Mouse (Mus musculus) MEL (cell line): ENCODE results near the gene Krt80. TPM values are rescaled to one million over a fixed set of nuclear protein-coding genes. Genes with fewer than 3 reads are reported as not detected.

Experiments used
- DNase-seq: peaks from one replicate; pipeline ENCODE4 v3.0.0; 2011; ENCODE audit warnings: low read depth, low spot score
- H3K27ac ChIP-seq: 2 replicates; pipeline ENCODE4 v1.5.1; 2012; ENCODE audit warnings: low read depth, mild to moderate bottlenecking, control low read depth, low read length, moderate library complexity; ENCODE audit not compliant: control insufficient read depth
- H3K27me3 ChIP-seq, 2 experiments: fragments of 150-350 bp in 1 of 2; sonication (generic) in 1 of 2; 2 replicates each; pipeline ENCODE4 v1.6.1; 2012; ENCODE audit warnings: low read length in 2 of 2, mild to moderate bottlenecking in 2 of 2, improper control_type of control experiment in 1 of 2, moderate library complexity in 1 of 2; ENCODE audit not compliant: insufficient read depth in 2 of 2, control insufficient read depth in 1 of 2
- H3K36me3 ChIP-seq, 2 experiments: 2 replicates each; pipeline ENCODE4 v1.6.1; 2012 to 2014; ENCODE audit warnings: low read length in 2 of 2, improper control_type of control experiment in 1 of 2, inconsistent platforms in 1 of 2, mild to moderate bottlenecking in 1 of 2; ENCODE audit not compliant: insufficient read depth in 2 of 2, control insufficient read depth in 1 of 2
- H3K4me1 ChIP-seq, 2 experiments: fragments of 150-350 bp in 1 of 2; sonication (generic) in 1 of 2; 2 replicates each; pipeline ENCODE4 v1.6.1; 2012; ENCODE audit warnings: low read length in 2 of 2, improper control_type of control experiment in 1 of 2, mild to moderate bottlenecking in 1 of 2; ENCODE audit not compliant: insufficient read depth in 2 of 2, control insufficient read depth in 1 of 2
- H3K4me3 ChIP-seq, 2 experiments: fragments of 150-350 bp in 1 of 2; sonication (generic) in 1 of 2; 2 replicates each; pipeline ENCODE4 v1.5.1; 2012; ENCODE audit warnings: low read depth in 2 of 2, low read length in 2 of 2, mild to moderate bottlenecking in 2 of 2, moderate library complexity in 2 of 2, control low read depth in 1 of 2, improper control_type of control experiment in 1 of 2; ENCODE audit not compliant: control insufficient read depth in 1 of 2, insufficient read depth in 1 of 2
- H3K79me2 ChIP-seq: 2 replicates; pipeline ENCODE4 v1.6.1; 2012; ENCODE audit warnings: mild to moderate bottlenecking, low read length, moderate library complexity; ENCODE audit not compliant: control insufficient read depth, poor library complexity, insufficient read depth
- H3K9ac ChIP-seq: 2 replicates; pipeline ENCODE4 v1.6.1; 2012; ENCODE audit warnings: low read depth, mild to moderate bottlenecking, control low read depth, low read length, moderate library complexity; ENCODE audit not compliant: control insufficient read depth, poor library complexity, severe bottlenecking
- H3K9me3 ChIP-seq: fragments of 150-350 bp; sonication (generic); replicated peaks from 2 replicates; pipeline ENCODE4 v1.6.1; 2012; ENCODE audit warnings: mild to moderate bottlenecking, low read length, improper control_type of control experiment, moderate library complexity; ENCODE audit not compliant: insufficient read depth
- BHLHE40 ChIP-seq: IDR thresholded peaks from 2 replicates; pipeline ENCODE4 v1.6.1; 2012; ENCODE audit warnings: low read depth, mild to moderate bottlenecking, inconsistent platforms, low read length, improper control_type of control experiment, borderline replicate concordance
- CHD1 ChIP-seq: IDR thresholded peaks from 2 replicates; pipeline ENCODE4 v1.6.1; 2012; ENCODE audit warnings: low read depth, mild to moderate bottlenecking, inconsistent platforms, low read length, improper control_type of control experiment
- CHD2 ChIP-seq: IDR thresholded peaks from 2 replicates; pipeline ENCODE4 v1.6.1; 2011; ENCODE audit warnings: low read length, improper control_type of control experiment
- ELF1 ChIP-seq: IDR thresholded peaks from 2 replicates; pipeline ENCODE4 v1.6.1; 2014; ENCODE audit warnings: low read depth, mild to moderate bottlenecking, inconsistent platforms, low read length, improper control_type of control experiment, moderate library complexity
- ETS1 ChIP-seq: IDR thresholded peaks from 2 replicates; pipeline ENCODE4 v1.6.1; 2012; ENCODE audit warnings: low read depth, mild to moderate bottlenecking, inconsistent platforms, low read length, improper control_type of control experiment, moderate library complexity
- GABPA ChIP-seq: IDR thresholded peaks from 2 replicates; pipeline ENCODE4 v1.6.1; 2012; ENCODE audit warnings: low read depth, mild to moderate bottlenecking, inconsistent platforms, low read length, improper control_type of control experiment, moderate library complexity
- HCFC1 ChIP-seq: IDR thresholded peaks from 2 replicates; pipeline ENCODE4 v1.6.1; 2012; ENCODE audit warnings: low read depth, mild to moderate bottlenecking, inconsistent platforms, low read length, improper control_type of control experiment, moderate library complexity
- JUND ChIP-seq: IDR thresholded peaks from 2 replicates; pipeline ENCODE4 v1.6.1; 2011; ENCODE audit warnings: low read depth, mild to moderate bottlenecking, improper control_type of control experiment, low read length
- KAT2A ChIP-seq: conservative IDR thresholded peaks from 2 replicates; pipeline ENCODE4 v1.6.1; 2012; ENCODE audit warnings: low read depth, low read length, improper control_type of control experiment, inconsistent platforms
- NRF1 ChIP-seq: IDR thresholded peaks from 2 replicates; pipeline ENCODE4 v1.6.1; 2014; ENCODE audit warnings: low read depth, mild to moderate bottlenecking, inconsistent platforms, low read length, improper control_type of control experiment, moderate library complexity; ENCODE audit not compliant: poor library complexity, insufficient read depth, severe bottlenecking
- POLR2A ChIP-seq, 2 experiments: IDR thresholded peaks; 2 replicates each; pipeline ENCODE4 v1.6.1; 2011 to 2012; ENCODE audit warnings: low read length in 2 of 2, mild to moderate bottlenecking in 2 of 2, control low read depth in 1 of 2, improper control_type of control experiment in 1 of 2, low read depth in 1 of 2, moderate library complexity in 1 of 2; ENCODE audit not compliant: control insufficient read depth in 1 of 2, insufficient read depth in 1 of 2, poor library complexity in 1 of 2
- POLR2AphosphoS2 ChIP-seq: IDR thresholded peaks from 2 replicates; pipeline ENCODE4 v1.6.1; 2011; ENCODE audit warnings: low read length, improper control_type of control experiment
- POLR2AphosphoS5 ChIP-seq: IDR thresholded peaks from 2 replicates; pipeline ENCODE4 v1.6.1; 2012; ENCODE audit warnings: low read depth, borderline replicate concordance, mild to moderate bottlenecking, inconsistent platforms, low read length, moderate library complexity, mixed read lengths
- RAD21 ChIP-seq: IDR thresholded peaks from 2 replicates; pipeline ENCODE4 v1.6.1; 2011; ENCODE audit warnings: mild to moderate bottlenecking, low read depth, low read length, improper control_type of control experiment
- SIN3A ChIP-seq: IDR thresholded peaks from 2 replicates; pipeline ENCODE4 v1.6.1; 2012; ENCODE audit warnings: low read length, improper control_type of control experiment, inconsistent platforms
- SMC3 ChIP-seq: IDR thresholded peaks from 2 replicates; pipeline ENCODE4 v1.6.1; 2011; ENCODE audit warnings: low read depth, low read length, improper control_type of control experiment
- TCF12 ChIP-seq: IDR thresholded peaks from 2 replicates; pipeline ENCODE4 v1.6.1; 2014; ENCODE audit warnings: low read depth, mild to moderate bottlenecking, inconsistent platforms, low read length, improper control_type of control experiment, moderate library complexity
- USF1 ChIP-seq: IDR thresholded peaks from 2 replicates; pipeline ENCODE4 v1.6.1; 2014; ENCODE audit warnings: low read depth, mild to moderate bottlenecking, inconsistent platforms, low read length, improper control_type of control experiment, moderate library complexity
- USF2 ChIP-seq, 2 experiments: IDR thresholded peaks; 2 replicates each; pipeline ENCODE4 v1.6.1; 2011 to 2012; ENCODE audit warnings: improper control_type of control experiment in 2 of 2, low read length in 2 of 2, borderline replicate concordance in 1 of 2, inconsistent platforms in 1 of 2, low read depth in 1 of 2, mild to moderate bottlenecking in 1 of 2; ENCODE audit not compliant: insufficient read depth in 1 of 2
- ZC3H11A ChIP-seq: IDR thresholded peaks from 2 replicates; pipeline ENCODE4 v1.6.1; 2012; ENCODE audit warnings: low read depth, mild to moderate bottlenecking, inconsistent platforms, low read length, improper control_type of control experiment
- ZKSCAN1 ChIP-seq: IDR thresholded peaks from 2 replicates; pipeline ENCODE4 v1.6.1; 2012; ENCODE audit warnings: low read depth, mild to moderate bottlenecking, inconsistent platforms, low read length, improper control_type of control experiment, moderate library complexity
- ZMIZ1 ChIP-seq: IDR thresholded peaks from 2 replicates; pipeline ENCODE4 v1.6.1; 2012; ENCODE audit warnings: low read depth, mild to moderate bottlenecking, inconsistent platforms, low read length, improper control_type of control experiment, moderate library complexity
- polyA plus RNA-seq, 2 experiments: library from polyadenylated mRNA; stranded (reverse) in 1 of 2; unstranded in 1 of 2; fragments of >175 nt in 1 of 2; fragments of >200 nt in 1 of 2; gene quantifications; 2 replicates each; pipeline versions ENCODE4 v1.2.1 to v1.2.4; 2012; ENCODE audit warnings: low replicate concordance in 2 of 2, low read depth in 1 of 2; ENCODE audit not compliant: insufficient read length in 2 of 2, insufficient read depth in 1 of 2, missing spikeins in 1 of 2
- total RNA-seq: library from RNA; depleted of rRNA; stranded (reverse); fragments of 300-350 nt; gene quantifications from 2 replicates; pipeline ENCODE4 v1.2.3, GENCODE M21; 2012

Krt80 gene
- total and polyA plus RNA-seq, 3 experiments, result not detected

- Histone ChIP-seq H3K9me3 (no peaks in the 10 kb centered on the region), H3K79me2 (no peaks in the 10 kb centered on the region), H3K36me3 (no peaks in the 10 kb centered on the region; a peak in 1 of 4 replicates), H3K9ac (no peak overlapping the region)
- DNase-seq, result no peak
- TF ChIP-seq HCFC1 (no peak), GABPA (no peak), SMC3 (no peak), USF2 (IDR thresholded peaks at IDR 0.05; ENCODE audit: borderline replicate concordance in 1 of 2, insufficient read depth in 1 of 2, low read depth in 1 of 2, low read length in 2 of 2) (no peak), CHD2 (no peak), ETS1 (no peak), POLR2A (IDR thresholded peaks at IDR 0.05; ENCODE audit: control insufficient read depth in 1 of 2, insufficient read depth in 1 of 2, low read depth in 1 of 2, low read length in 2 of 2, poor library complexity in 1 of 2) (no peak), KAT2A (no peak), BHLHE40 (no peak), TCF12 (no peak), ZC3H11A (no peak), CHD1 (no peak)
- TF ChIP-seq, all 39 proteins: peak for 0
- Histone ChIP-seq H3K27ac (no peak overlapping the region), H3K4me1 (peaks cover 0 to 13% of the 10 kb centered on the region in 2 experiments; a peak in 3 of 4 replicates), H3K27me3 (no peaks in the 10 kb centered on the region), H3K4me3 (no peak overlapping the region)
Measured at GRCm38 (mm10) chr15:101333165-101333564, 36.8 kb downstream of the Krt80 start.

DNA sequence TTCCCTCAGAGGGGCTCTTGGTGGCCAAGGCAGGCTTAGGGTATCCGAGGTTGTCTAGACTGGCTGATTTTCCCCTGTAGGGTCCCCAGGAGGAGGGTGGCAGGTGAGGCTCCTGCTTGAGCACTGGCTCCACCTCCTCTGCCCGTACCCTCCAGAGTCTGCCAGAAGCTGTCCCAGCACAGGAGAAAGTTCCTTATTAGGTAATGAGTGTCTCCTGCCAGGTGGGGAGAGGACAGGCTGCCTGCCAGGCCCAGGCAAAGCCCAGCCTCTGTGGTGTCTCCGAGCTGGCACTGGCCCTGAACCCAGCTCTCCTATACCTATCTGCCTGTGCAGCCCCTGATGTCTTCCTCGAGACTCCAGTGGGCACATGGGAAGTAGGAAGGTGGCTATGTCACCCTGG lies 37.6 kb downstream of the Krt80 start:
- Histone ChIP-seq H3K4me1 (peaks cover 0 to 11% of the 10 kb centered on the region in 2 experiments; a peak in 3 of 4 replicates), H3K27ac (no peak overlapping the region), H3K27me3 (no peaks in the 10 kb centered on the region), H3K36me3 (no peaks in the 10 kb centered on the region; a peak in 1 of 4 replicates), H3K79me2 (no peaks in the 10 kb centered on the region)
- DNase-seq, result no peak
- no peak for TF ChIP-seq SIN3A
- TF ChIP-seq, all 39 proteins: peak for 0
- no peak overlapping the region for H3K4me3 ChIP-seq
- no peak overlapping the region for H3K9ac ChIP-seq
- H3K9me3 ChIP-seq, result no peaks in the 10 kb centered on the region

GRCm38 (mm10) chr15:101331090-101331489 lies 38.9 kb downstream of the Krt80 start:
- no peak for TF ChIP-seq ELF1
- TF ChIP-seq GABPA, result no peak
- TF ChIP-seq RAD21, result no peak
- no peak for TF ChIP-seq JUND
- no peak for TF ChIP-seq USF1
- TF ChIP-seq ZMIZ1, result no peak
- TF ChIP-seq POLR2AphosphoS2, result no peak
- TF ChIP-seq CHD1, result no peak
- no peak for TF ChIP-seq NRF1
- no peak for TF ChIP-seq POLR2AphosphoS5
- TF ChIP-seq ZKSCAN1, result no peak
- no peak for TF ChIP-seq ETS1
- Histone ChIP-seq H3K9ac (no peak overlapping the region), H3K27ac (no peak overlapping the region), H3K4me3 (no peak overlapping the region), H3K4me1 (no peaks in the 10 kb centered on the region), H3K79me2 (no peaks in the 10 kb centered on the region), H3K36me3 (no peaks in the 10 kb centered on the region), H3K27me3 (no peaks in the 10 kb centered on the region), H3K9me3 (no peaks in the 10 kb centered on the region)
- DNase-seq, result no peak
